Mouse (Mus musculus) forebrain, embryonic 15.5 days (tissue): ENCODE data around the gene F830045P16Rik. TPM values are rescaled to one million over a fixed set of nuclear protein-coding genes. Genes with fewer than 3 reads are reported as not detected.

Experiments
- ATAC-seq: fragments of 200-750 bp; cut with Nextera tagmentation; replicated peaks from 2 replicates; pipeline ENCODE4 v1.8.0; 2017; ENCODE audit warnings: mild to moderate bottlenecking, moderate TSS enrichment, moderate library complexity
- H3K27ac ChIP-seq: fragments of 300-500 bp; sonication (generic); replicated peaks from 2 replicates; pipeline ENCODE4 v1.5.1; 2015; ENCODE audit warnings: mild to moderate bottlenecking, inconsistent platforms
- H3K27me3 ChIP-seq: fragments of 300-500 bp; sonication (generic); 2 replicates; pipeline ENCODE4 v1.6.1; 2015; ENCODE audit warnings: inconsistent platforms
- H3K36me3 ChIP-seq: fragments of 300-500 bp; sonication (generic); 2 replicates; pipeline ENCODE4 v1.6.1; 2015; ENCODE audit warnings: mild to moderate bottlenecking, inconsistent platforms
- H3K4me1 ChIP-seq: fragments of 300-500 bp; sonication (generic); 2 replicates; pipeline ENCODE4 v1.6.1; 2015; ENCODE audit warnings: inconsistent platforms
- H3K4me2 ChIP-seq: fragments of 300-500 bp; sonication (generic); replicated peaks from 2 replicates; pipeline ENCODE4 v1.6.1; 2015; ENCODE audit warnings: mild to moderate bottlenecking, inconsistent platforms
- H3K4me3 ChIP-seq: fragments of 300-500 bp; sonication (generic); 2 replicates; pipeline ENCODE4 v1.5.1; 2015; ENCODE audit warnings: mild to moderate bottlenecking, inconsistent platforms
- H3K9ac ChIP-seq: fragments of 300-500 bp; sonication (generic); replicated peaks from 2 replicates; pipeline ENCODE4 v1.6.1; 2015; ENCODE audit warnings: mild to moderate bottlenecking, inconsistent platforms
- H3K9me3 ChIP-seq: fragments of 300-500 bp; sonication (generic); 2 replicates; pipeline ENCODE4 v1.6.1; 2016; ENCODE audit warnings: inconsistent platforms
- WGBS: fragments of 180-500 bp; shearing (Covaris S2); methylation state at CpG from one replicate; pipeline ENCODE4 v1.1.7; 2015; ENCODE audit warnings: mixed read lengths; 5-methylcytosine and 5-hydroxymethylcytosine counted together
- polyA plus RNA-seq: library from polyadenylated mRNA; unstranded; fragments of >200 nt; fragmentation: Nextera tagmentation; extraction: Ambion mirVana; gene quantifications from 2 replicates; pipeline ENCODE4 v1.2.1, GENCODE M21; 2015

The F830045P16Rik gene
- polyA plus RNA-seq, 1 experiment from 2014 or later: not detected

DNA sequence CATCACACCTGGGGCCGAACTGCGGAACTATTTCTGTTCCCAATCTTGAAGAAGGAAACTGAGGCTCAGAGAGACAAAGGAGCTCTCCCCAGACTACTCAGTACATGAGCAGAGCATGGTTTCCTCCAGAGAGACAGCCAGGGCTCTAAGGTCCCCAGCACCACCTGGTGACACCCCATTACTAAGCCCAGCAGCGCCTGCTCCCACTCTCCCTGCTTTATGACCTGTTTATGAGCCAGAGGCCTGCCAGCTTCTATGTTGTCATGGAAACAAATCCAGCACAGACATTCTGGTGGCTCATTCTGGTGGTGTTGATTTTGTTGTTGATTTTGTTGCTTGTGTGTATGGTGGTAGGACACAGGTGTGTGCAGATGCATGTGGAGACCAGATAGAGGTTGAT is 3.6 kb upstream of the F830045P16Rik start:
- H3K4me2 ChIP-seq: no peak overlapping the region
- H3K4me3 ChIP-seq: no peak overlapping the region
- no peaks in the 10 kb centered on the region for H3K36me3 ChIP-seq
- H3K9me3 ChIP-seq: no peaks in the 10 kb centered on the region
- H3K27me3 ChIP-seq: no peaks in the 10 kb centered on the region
- ATAC-seq: no peak
- peaks cover 12% of the 10 kb centered on the region for H3K4me1 ChIP-seq
- no peak overlapping the region for H3K9ac ChIP-seq
- H3K27ac ChIP-seq: no peak overlapping the region
- whole genome bisulfite sequencing: 76% methylated on average over 3 of the region's 3 CpGs

GRCm38 (mm10) chr2:129539175-129539574 is 2.8 kb upstream of the F830045P16Rik start:
- Histone ChIP-seq H3K9me3 (no peaks in the 10 kb centered on the region), H3K4me2 (no peak overlapping the region), H3K4me3 (no peak overlapping the region), H3K9ac (no peak overlapping the region), H3K4me1 (peaks cover 4% of the 10 kb centered on the region), H3K27me3 (no peaks in the 10 kb centered on the region), H3K27ac (no peak overlapping the region), H3K36me3 (no peaks in the 10 kb centered on the region)
- no peak for ATAC-seq
- 80% methylated on average over 4 of the region's 4 CpGs for WGBS

- Histone ChIP-seq H3K9ac (no peak overlapping the region), H3K36me3 (no peaks in the 10 kb centered on the region), H3K4me2 (no peak overlapping the region), H3K9me3 (no peaks in the 10 kb centered on the region), H3K27me3 (no peaks in the 10 kb centered on the region), H3K27ac (no peak overlapping the region), H3K4me3 (no peak overlapping the region), H3K4me1 (peaks cover 3% of the 10 kb centered on the region; the same call in 1 of the 2 replicates)
- WGBS: 73% methylated on average over 4 of the region's 4 CpGs
- no peak for ATAC-seq
These were observed 1.5 kb upstream of the F830045P16Rik start for GRCm38 (mm10) chr2:129537926-129538325.

- no peak overlapping the region for H3K9ac ChIP-seq
- 7% methylated on average over 7 of the region's 7 CpGs for WGBS
- H3K4me1 ChIP-seq: peaks cover 3% of the 10 kb centered on the region; the same call in 1 of the 2 replicates
- no peaks in the 10 kb centered on the region for H3K36me3 ChIP-seq
- no peak overlapping the region for H3K4me2 ChIP-seq
- H3K27ac ChIP-seq: no peak overlapping the region
- no peaks in the 10 kb centered on the region for H3K27me3 ChIP-seq
- no peaks in the 10 kb centered on the region for H3K9me3 ChIP-seq
- H3K4me3 ChIP-seq: no peak overlapping the region
- ATAC-seq: no peak
These were observed 958 bp upstream of the F830045P16Rik start for GRCm38 (mm10) chr2:129537360-129537759.

DNA sequence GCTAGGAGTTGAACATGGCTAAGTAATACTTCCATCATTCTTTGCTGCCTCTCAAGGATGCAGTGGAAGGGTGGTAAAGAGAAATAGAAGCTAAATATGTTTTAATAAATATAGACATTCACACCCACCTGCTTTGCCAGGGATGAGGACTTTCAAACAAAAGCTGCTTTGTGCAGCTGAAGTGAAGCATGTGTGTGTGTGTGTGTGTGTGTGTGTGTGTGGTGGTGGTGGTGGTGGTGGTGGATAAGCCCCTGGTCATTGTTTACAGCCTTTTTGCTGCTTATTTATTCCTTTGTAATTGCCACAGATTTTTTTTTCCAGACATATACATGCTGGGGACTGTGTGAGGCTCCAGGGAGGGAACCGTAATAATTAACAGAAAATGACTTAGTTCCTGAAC is 524 bp upstream of the F830045P16Rik start:
- H3K27ac ChIP-seq: no peak overlapping the region
- no peak overlapping the region for H3K9ac ChIP-seq
- no peak for ATAC-seq
- H3K27me3 ChIP-seq: no peaks in the 10 kb centered on the region
- H3K4me3 ChIP-seq: no peak overlapping the region
- no peaks in the 10 kb centered on the region for H3K9me3 ChIP-seq
- peaks cover 3% of the 10 kb centered on the region; the same call in 1 of the 2 replicates for H3K4me1 ChIP-seq
- no peak overlapping the region for H3K4me2 ChIP-seq
- H3K36me3 ChIP-seq: no peaks in the 10 kb centered on the region
- 15% methylated on average over 1 of the region's 1 CpGs for WGBS

DNA sequence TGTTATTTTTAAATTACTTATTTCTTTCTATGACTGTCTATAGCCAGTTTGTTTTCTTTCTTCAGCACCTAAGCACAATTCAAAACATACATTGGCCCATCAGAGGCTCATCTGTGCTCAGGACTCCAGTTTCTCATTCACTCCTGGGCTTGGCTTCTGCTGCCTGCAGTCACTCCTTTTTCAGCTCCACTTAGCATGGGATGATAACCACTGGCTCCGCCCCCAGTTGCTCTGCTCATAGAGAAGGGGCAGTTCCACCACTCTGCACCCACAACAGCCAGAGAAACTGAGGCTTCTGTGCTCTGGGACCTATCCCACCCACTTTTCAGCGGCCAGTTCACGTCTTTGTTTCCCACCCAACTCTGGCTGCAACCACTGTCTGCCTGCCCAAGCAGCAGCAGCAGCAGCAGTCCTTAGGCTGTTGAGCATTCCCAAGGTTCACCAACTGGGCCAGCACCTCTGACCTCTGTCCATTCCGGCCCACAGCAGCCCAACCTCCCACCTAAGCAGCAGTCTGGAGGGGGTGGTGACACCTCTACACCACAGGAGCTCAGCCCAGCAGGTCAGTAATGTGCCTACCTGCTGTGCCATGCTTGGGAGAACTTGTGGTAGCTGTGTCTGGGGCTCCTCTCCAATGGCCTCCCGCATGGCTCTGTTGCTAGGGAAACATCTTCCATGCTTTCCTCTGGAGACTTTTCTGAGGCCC is 1.4 kb downstream of the F830045P16Rik start:
- no peak overlapping the region for H3K9ac ChIP-seq
- no peak overlapping the region for H3K4me3 ChIP-seq
- no peaks in the 10 kb centered on the region for H3K36me3 ChIP-seq
- no peaks in the 10 kb centered on the region for H3K9me3 ChIP-seq
- H3K27me3 ChIP-seq: no peaks in the 10 kb centered on the region
- no peak for ATAC-seq
- WGBS: 54% methylated on average over 5 of the region's 5 CpGs
- H3K4me2 ChIP-seq: no peak overlapping the region
- no peak overlapping the region for H3K27ac ChIP-seq
- peaks cover 3% of the 10 kb centered on the region; the same call in 1 of the 2 replicates for H3K4me1 ChIP-seq

- H3K9me3 ChIP-seq: no peaks in the 10 kb centered on the region
- ATAC-seq: no peak
- no peak overlapping the region for H3K27ac ChIP-seq
- no peaks in the 10 kb centered on the region for H3K27me3 ChIP-seq
- no peak overlapping the region for H3K4me3 ChIP-seq
- no peak overlapping the region for H3K4me2 ChIP-seq
- H3K36me3 ChIP-seq: no peaks in the 10 kb centered on the region
- H3K9ac ChIP-seq: no peak overlapping the region
- H3K4me1 ChIP-seq: peaks cover 6% of the 10 kb centered on the region; the same call in 1 of the 2 replicates
- 76% methylated on average over 2 of the region's 2 CpGs for WGBS
These were observed 4.5 kb downstream of the F830045P16Rik start for GRCm38 (mm10) chr2:129531890-129532289.

DNA sequence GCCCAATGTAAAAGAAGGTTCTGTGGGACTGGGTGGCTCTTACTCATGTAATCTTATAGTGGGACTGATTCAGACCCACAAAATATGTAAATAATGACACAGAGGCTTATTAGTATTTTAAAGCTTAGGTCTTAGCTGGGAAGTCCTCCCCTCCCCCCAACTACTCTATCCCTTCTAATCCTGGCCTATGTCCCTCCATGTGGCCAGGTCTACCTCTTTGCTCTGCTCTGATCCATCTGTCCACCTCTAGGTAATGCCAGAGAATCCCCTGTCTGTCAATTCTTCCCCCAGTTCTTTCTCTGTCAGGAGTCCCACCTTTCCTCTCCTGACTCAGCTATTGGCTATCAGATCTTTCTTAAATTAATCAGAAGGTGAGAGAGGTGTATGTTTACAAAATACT is 5.3 kb downstream of the F830045P16Rik start:
- no peak overlapping the region for H3K9ac ChIP-seq
- H3K4me1 ChIP-seq: peaks cover 6% of the 10 kb centered on the region; the same call in 1 of the 2 replicates
- no peak overlapping the region for H3K4me3 ChIP-seq
- H3K27ac ChIP-seq: no peak overlapping the region
- no peak overlapping the region for H3K4me2 ChIP-seq
- H3K36me3 ChIP-seq: no peaks in the 10 kb centered on the region
- no peaks in the 10 kb centered on the region for H3K27me3 ChIP-seq
- ATAC-seq: no peak
- H3K9me3 ChIP-seq: no peaks in the 10 kb centered on the region

DNA sequence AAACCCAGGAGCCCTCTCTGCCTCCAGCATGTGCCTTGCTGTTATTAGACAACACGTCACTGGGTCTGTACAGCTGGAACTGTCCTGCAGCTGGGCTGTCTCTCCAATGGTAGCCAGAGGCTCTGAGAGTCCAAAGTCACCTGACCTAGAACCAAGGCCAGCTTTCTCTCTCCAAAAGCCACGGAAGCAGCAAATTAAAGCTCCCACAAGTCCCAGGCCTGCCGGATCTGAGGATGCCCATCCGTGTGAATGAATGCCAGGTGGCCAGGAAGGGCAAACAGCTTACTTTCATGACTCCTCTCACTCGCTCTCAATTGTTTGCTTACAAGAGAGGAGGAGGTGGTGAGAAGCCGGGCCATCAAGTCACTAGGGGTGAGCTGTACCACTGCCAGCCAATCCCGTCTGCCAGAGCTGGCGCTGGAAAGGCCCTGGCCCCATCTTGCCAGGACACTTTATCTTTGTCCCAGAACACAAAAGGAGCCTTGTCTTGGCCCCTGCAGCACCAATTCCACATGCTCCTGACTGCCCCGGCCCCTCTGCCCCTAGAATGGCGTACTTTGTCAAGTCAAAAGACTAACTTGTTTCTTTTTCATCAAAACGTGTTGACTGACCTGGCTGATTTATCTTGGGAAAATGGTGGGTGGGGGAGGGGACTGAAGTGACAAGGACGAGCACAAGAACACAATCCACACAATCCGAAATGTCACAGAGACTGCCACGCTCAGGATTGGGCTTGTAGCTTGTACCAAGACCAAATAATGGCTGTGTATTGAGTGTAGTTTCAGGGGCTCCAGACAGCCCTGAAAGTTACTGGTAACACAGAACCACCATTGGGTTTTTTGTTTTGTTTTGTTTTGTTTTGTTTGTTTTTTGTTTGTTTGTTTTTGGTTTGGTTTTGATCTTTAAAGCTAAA is 6.8 kb downstream of the F830045P16Rik start:
- no peak overlapping the region for H3K4me2 ChIP-seq

GRCm38 (mm10) chr2:129527916-129528315 is 8.5 kb downstream of the F830045P16Rik start:
- no peak for ATAC-seq
- Histone ChIP-seq H3K9me3 (no peaks in the 10 kb centered on the region), H3K4me1 (peaks cover 6% of the 10 kb centered on the region; the same call in 1 of the 2 replicates), H3K27me3 (no peaks in the 10 kb centered on the region), H3K27ac (no peak overlapping the region), H3K4me3 (no peak overlapping the region), H3K4me2 (no peak overlapping the region), H3K9ac (no peak overlapping the region), H3K36me3 (no peaks in the 10 kb centered on the region)
- WGBS: 83% methylated on average over 4 of the region's 4 CpGs

More for the DNA sequence above, 6.8 kb downstream of the F830045P16Rik start:
- H3K4me3 ChIP-seq: no peak overlapping the region
- H3K9ac ChIP-seq: no peak overlapping the region
- no peak overlapping the region for H3K27ac ChIP-seq
- peaks cover 6% of the 10 kb centered on the region; the same call in 1 of the 2 replicates for H3K4me1 ChIP-seq
- no peaks in the 10 kb centered on the region for H3K9me3 ChIP-seq
- no peaks in the 10 kb centered on the region for H3K27me3 ChIP-seq
- 24% methylated on average over 14 of the region's 14 CpGs for WGBS
- ATAC-seq: no peak
- no peaks in the 10 kb centered on the region for H3K36me3 ChIP-seq

DNA sequence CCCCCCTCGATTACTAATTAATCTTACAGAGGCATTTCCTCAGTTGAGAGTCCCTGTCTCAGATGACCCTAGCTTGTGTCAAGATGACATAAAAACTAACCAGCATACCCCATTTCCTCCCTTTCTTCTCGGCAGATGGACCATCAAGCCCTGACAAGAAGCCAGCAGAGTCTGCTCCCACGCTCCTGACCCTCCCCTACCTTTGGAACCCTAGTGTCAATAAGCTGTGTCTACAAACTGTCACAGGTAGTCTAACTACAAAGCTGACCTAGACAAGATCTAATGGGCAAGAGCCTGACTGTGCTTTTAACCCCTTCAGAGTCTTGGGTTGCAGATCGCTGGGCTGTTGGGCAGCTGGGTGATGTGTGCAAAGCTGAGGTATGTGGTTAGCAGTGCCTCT is 10.1 kb downstream of the F830045P16Rik start:
- Histone ChIP-seq H3K4me1 (peaks cover 6% of the 10 kb centered on the region; the same call in 1 of the 2 replicates), H3K4me3 (no peak overlapping the region), H3K9me3 (no peaks in the 10 kb centered on the region), H3K27ac (no peak overlapping the region), H3K4me2 (no peak overlapping the region), H3K36me3 (no peaks in the 10 kb centered on the region), H3K27me3 (no peaks in the 10 kb centered on the region), H3K9ac (no peak overlapping the region)
- 89% methylated on average over 4 of the region's 4 CpGs for WGBS
- no peak for ATAC-seq

- Histone ChIP-seq H3K4me1 (peaks cover 6% of the 10 kb centered on the region; the same call in 1 of the 2 replicates), H3K27ac (no peak overlapping the region), H3K9ac (no peak overlapping the region), H3K36me3 (no peaks in the 10 kb centered on the region), H3K4me2 (no peak overlapping the region), H3K9me3 (no peaks in the 10 kb centered on the region), H3K27me3 (no peaks in the 10 kb centered on the region), H3K4me3 (no peak overlapping the region)
- ATAC-seq: no peak
These were observed 10.8 kb downstream of the F830045P16Rik start for GRCm38 (mm10) chr2:129525644-129526043.
